Mouse (Mus musculus): ENCODE measurements around the gene Scgb1b30.

- no peak for TF ChIP-seq TAL1 (IDR thresholded peaks at IDR 0.05; ENCODE audit: low read length)
- TF ChIP-seq GATA1 (IDR thresholded peaks at IDR 0.05; ENCODE audit: low read length) = no peak
These were observed 39.1 kb downstream of the Scgb1b30 start for GRCm38 (mm10) chr7:34134336-34134735.

All from erythroblast, embryonic 14.5 days (primary cell).